Mouse (Mus musculus) frontal cortex, postnatal 25 days (tissue): ENCODE data around the gene Wwox.

Experiments used
- DNase-seq, 2 experiments: peaks; one replicate each; pipeline ENCODE4 v3.0.0; 2022; ENCODE audit warnings: low spot score in 2 of 2

The Wwox gene

GRCm38 (mm10) chr8:114599555-114599954 is 160.1 kb downstream of the Wwox start:
- no peak for DNase-seq

GRCm38 (mm10) chr8:114600196-114600595 is 160.7 kb downstream of the Wwox start:
- DNase-seq: no peak

- DNase-seq: no peak
These were observed 163.6 kb downstream of the Wwox start for GRCm38 (mm10) chr8:114603046-114603445.

GRCm38 (mm10) chr8:114603561-114603960 is 164.1 kb downstream of the Wwox start:
- no peak for DNase-seq

- DNase-seq: no peak
These were observed 164.9 kb downstream of the Wwox start for GRCm38 (mm10) chr8:114604315-114604714.

GRCm38 (mm10) chr8:114605651-114606050 is 166.2 kb downstream of the Wwox start:
- DNase-seq: no peak

GRCm38 (mm10) chr8:114609330-114609729 is 169.9 kb downstream of the Wwox start:
- DNase-seq: no peak

GRCm38 (mm10) chr8:114611075-114611474 is 171.6 kb downstream of the Wwox start:
- DNase-seq: no peak

GRCm38 (mm10) chr8:114612091-114612490 is 172.6 kb downstream of the Wwox start:
- DNase-seq: no peak

- no peak for DNase-seq
These were observed 176.0 kb downstream of the Wwox start for GRCm38 (mm10) chr8:114615413-114615812.

- no peak for DNase-seq
These were observed 176.5 kb downstream of the Wwox start for GRCm38 (mm10) chr8:114615908-114616307.

GRCm38 (mm10) chr8:114618908-114619508 is 179.6 kb downstream of the Wwox start:
- no peak for DNase-seq

GRCm38 (mm10) chr8:114625402-114625801 is 185.9 kb downstream of the Wwox start:
- no peak for DNase-seq

GRCm38 (mm10) chr8:114626897-114627296 is 187.4 kb downstream of the Wwox start:
- DNase-seq: no peak

GRCm38 (mm10) chr8:114629719-114630118 is 190.3 kb downstream of the Wwox start:
- DNase-seq: no peak

GRCm38 (mm10) chr8:114631087-114631486 is 191.6 kb downstream of the Wwox start:
- DNase-seq: no peak

- no peak for DNase-seq
These were observed 194.7 kb downstream of the Wwox start for GRCm38 (mm10) chr8:114634151-114634550.

GRCm38 (mm10) chr8:114634669-114635410 is 195.4 kb downstream of the Wwox start:
- DNase-seq: no peak

- no peak for DNase-seq
These were observed 196.9 kb downstream of the Wwox start for GRCm38 (mm10) chr8:114636376-114636775.

- no peak for DNase-seq
These were observed 202.4 kb downstream of the Wwox start for GRCm38 (mm10) chr8:114641809-114642208.

- DNase-seq: no peak
These were observed 211.3 kb downstream of the Wwox start for GRCm38 (mm10) chr8:114650789-114651188.

- no peak for DNase-seq
These were observed 218.3 kb downstream of the Wwox start for GRCm38 (mm10) chr8:114657789-114658188.

GRCm38 (mm10) chr8:114658475-114658874 is 219.0 kb downstream of the Wwox start:
- DNase-seq: no peak
